Mouse (Mus musculus): ENCODE measurements around the gene Pom121l2.

Gene Pom121l2

GRCm38 (mm10) chr13:21993957-21994738 lies 13.2 kb downstream of the Pom121l2 start:
- no peak for DNase-seq (ENCODE audit: low spot score)

GRCm38 (mm10) chr13:21994896-21995295 lies 13.9 kb downstream of the Pom121l2 start:
- no peak for DNase-seq (ENCODE audit: low spot score)

DNA sequence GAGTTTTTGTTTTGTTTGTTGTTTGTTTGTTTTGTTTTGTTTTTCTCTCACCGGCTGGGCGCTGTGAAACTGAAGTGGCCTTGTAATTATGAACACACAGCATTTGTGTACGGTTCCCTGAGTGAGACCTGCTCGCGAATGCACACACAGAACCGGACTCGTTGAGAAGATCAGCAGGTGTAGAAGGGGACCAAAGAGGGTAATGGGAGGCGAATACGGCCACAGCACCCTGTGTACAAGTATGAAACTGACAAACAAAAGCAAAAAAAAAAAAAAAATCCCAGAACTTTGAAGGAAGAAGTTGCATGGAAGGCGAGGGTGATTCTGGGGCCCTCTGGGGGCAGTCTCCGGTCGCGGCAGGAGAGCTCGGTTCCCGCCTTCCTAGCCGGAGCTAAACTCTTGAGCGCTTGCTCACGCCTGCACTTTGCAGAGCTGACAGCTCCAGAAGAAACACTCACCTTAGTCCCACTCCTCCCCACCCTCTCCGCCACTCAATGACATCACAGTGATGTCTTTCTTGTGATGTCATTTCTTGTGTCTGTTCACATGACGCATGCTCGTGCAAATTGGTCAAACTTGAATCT lies 14.4 kb downstream of the Pom121l2 start:
- no peak for DNase-seq (ENCODE audit: low spot score)

- DNase-seq (ENCODE audit: low spot score): no peak
Measured at GRCm38 (mm10) chr13:21996101-21996839, 15.3 kb downstream of the Pom121l2 start.

DNA sequence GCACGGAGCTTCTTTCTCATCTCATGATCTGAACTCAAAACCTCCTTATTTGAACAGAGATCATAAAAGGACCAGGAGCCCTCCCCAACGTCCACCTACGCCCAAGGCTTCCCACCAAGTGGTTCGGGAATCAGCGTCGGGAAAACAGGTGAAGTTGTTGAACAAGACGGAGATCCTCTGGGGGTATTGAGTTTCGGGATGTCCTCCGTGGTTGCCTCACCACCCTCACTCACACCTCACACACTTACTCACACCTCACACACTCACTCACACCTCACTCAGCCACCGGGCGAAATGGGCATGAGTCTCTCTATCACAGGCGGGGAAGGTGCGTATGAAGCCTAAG lies 15.8 kb downstream of the Pom121l2 start:
- DNase-seq (ENCODE audit: low spot score): no peak

GRCm38 (mm10) chr13:21997201-21997820 lies 16.3 kb downstream of the Pom121l2 start:
- no peak for DNase-seq (ENCODE audit: low spot score)

DNA sequence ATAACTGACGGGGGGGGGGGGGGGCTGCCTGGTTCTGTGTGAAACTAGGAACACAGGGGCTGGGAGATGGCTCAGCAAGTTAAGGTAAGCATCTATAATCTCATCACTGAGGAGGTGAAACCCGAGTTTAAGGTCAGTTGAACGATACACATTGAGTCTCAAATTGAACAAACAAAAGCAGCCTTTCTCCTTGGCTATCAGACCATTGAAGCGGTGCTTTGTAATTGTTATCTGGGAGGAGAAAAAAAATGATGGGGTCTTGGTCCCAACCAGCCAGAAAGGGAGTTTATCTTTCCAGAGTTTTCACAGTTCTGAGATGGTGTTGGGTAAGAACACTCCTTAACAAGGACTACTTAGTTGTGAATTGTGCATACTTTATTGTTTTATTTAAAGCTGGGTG lies 16.8 kb downstream of the Pom121l2 start:
- no peak for DNase-seq (ENCODE audit: low spot score)

DNA sequence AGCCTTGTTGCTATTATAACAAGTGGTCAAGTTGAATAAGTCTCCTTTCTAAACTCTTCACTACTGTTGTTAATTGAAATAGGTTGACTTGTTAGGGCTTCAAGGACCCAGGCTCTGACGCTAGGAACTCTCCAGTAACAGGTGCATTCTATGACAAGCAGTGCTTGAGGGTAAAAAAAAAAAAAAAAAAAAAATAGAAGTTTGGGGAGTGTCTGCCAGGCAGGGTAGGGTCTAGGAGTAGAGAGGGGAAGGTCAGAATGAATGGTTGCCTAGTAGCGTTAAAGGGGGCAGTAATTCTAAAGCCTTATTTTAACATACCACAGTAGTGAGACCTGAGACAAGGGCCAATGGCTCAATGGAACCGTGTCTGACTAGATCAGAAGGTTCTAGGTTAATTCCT lies 17.4 kb downstream of the Pom121l2 start:
- no peak for DNase-seq (ENCODE audit: low spot score)

DNA sequence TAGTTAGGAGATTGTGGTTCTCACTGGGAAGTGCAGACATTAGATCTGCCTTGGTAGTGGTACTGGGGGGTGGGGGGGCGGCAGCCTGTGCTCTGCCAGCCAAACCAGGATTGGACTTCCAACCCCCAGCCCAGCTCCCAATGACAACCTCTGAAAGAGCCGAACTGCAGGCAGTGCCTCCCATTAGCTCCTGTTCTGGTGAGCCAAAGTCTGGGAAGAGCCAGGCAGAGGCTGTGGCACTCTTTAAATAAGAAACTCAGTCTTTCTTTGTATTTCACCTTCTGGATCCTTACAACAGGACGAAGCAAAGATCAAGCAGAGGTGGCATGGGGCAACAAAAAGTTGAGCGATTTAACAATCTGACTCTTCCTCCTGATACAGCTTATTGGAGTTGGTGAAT lies 18.2 kb downstream of the Pom121l2 start:
- DNase-seq (ENCODE audit: low spot score): no peak

DNA sequence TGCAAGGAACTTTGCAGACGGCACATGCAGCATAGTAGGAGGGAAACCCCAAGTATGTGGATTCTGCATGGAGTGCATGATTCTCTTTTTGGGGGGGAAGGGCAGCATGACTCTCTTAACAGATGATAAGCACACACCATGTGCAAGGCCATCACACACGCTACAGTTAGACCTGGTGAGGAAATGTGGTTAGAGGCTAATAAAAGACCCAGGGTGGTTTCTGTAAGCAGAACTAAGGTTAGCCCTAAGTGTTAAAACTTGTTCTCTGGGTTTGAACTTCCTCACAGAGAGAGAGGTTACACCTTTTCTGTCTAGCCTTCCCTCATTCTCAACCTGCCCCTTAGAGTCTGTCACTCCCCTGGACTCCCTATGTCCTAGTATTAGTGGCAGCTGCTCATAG lies 20.4 kb downstream of the Pom121l2 start:
- no peak for DNase-seq (ENCODE audit: low spot score)

- DNase-seq (ENCODE audit: low spot score): no peak
Measured at GRCm38 (mm10) chr13:22001823-22002222, 20.8 kb downstream of the Pom121l2 start.

DNA sequence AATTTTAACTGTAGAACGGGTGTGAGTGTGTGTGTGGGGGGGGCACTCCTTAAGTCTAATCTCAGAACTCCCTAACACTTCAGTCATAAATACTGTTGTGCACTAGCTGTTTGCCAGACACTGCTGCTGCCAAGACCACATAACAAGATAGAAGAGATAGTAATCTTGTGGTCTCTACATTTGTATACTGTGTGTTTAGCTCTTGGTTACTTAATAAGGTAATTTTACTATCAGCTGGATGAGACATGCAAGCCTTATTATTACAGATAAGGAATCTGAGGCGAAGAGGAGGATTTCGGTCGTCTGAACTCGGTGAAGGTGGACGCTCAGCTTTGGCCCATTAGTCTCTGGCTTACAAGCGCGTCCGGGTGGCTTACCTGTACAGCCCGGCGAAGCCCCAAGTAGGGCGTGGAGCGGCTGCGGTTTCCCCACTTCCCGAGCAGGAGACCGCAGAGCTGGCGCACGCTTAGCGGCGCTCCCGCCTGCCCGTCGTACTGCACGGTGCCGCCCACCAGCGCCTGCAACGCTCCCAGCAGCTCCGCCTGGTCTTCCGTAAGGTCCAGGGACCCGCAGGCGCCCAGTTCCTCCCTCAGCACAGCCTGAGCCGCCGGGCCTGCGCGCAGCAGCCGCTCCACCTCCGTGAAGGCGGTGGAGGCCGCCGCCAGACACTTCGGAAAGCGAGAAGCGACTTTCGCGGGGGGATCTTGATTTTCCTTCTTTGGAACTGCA lies 24.8 kb downstream of the Pom121l2 start:
- no peak for DNase-seq (ENCODE audit: low spot score)

DNA sequence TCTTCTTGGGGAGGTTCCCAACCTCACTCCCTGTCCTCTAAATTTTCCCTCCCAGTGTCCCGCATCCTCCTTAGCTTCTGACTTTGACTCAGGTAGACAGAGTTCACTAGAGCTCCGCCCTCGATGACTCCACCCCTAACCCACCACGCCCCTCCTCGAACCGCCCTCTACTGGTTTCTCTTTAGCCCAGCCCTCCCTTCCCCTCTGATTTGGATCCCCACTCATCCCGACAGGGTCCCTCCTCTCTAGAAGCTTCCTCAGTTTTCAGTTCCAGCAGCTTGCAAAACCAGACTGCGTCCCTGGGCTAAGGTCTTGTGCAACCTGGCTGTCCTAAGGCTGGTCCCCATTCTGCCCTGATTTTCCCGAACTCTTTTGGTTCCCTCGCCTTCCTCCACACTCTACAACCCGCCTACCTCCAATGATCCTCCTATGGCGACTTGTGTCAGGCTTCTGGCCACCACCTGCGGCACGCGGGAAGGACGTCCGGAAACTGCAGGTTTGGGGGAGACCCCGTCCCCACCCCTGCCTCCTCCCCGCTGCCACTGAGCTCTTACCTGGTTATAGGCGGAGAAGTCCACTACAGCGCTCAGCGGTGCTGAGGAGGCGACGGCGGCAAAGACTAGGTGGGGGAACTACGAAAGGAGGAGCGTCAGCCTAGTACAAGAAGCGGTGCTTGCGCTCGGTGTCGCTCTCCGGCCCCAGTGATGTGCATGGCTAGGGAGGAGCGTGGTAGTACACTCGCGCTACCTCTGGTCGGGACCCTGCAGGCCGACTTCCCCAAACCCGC lies 25.5 kb downstream of the Pom121l2 start:
- no peak for DNase-seq (ENCODE audit: low spot score)

GRCm38 (mm10) chr13:22007121-22007510 lies 26.1 kb downstream of the Pom121l2 start:
- no peak for DNase-seq (ENCODE audit: low spot score)

- DNase-seq (ENCODE audit: low spot score): no peak
Measured at GRCm38 (mm10) chr13:22007872-22008271, 26.9 kb downstream of the Pom121l2 start.

DNA sequence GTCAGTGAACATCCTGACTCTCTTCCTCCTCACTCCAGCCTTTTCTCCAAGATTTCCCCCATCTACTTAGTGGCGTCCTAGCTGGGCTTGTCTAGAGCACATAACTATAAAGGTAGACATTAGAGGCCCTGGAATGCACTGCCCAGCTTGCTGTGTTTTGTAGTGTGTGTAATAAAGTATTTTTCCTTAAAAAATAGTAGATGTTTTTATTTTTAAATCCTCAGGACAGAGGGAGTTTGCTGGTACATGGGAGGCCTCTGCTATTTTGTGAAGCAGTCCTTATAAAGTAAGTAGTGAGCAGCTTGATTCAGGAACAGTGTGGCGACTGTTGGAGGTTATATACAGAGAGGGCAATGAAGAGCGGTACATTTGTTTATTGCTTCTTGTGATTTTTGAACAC lies 27.7 kb downstream of the Pom121l2 start:
- DNase-seq (ENCODE audit: low spot score): no peak

DNA sequence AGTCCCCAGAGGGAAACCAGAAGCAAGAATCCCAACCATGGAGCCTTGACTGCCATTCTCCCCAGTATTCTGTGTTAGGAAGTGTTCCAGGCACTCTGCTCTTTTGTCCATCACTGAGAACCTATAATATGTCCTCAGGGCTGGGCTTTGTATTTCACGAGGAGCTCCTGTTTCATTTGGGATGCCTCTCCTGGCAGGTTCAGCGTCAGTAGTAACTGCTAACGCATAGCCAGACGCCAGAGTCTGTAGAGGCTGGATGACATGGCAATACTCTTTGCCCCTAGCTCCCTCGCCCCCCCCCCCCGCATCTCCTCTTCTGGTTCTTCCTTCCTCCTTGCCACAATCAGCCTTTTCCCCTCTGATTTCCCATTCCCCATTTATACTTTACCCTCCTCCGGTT lies 28.6 kb downstream of the Pom121l2 start, which contains the start of gene Prss16:
Gene Prss16, minus strand, starts transcription at position 101 of the 400 bp plus-strand sequence.
- no peak for DNase-seq (ENCODE audit: low spot score)

- no peak for DNase-seq (ENCODE audit: low spot score)
Measured at GRCm38 (mm10) chr13:22013716-22014115, 32.7 kb downstream of the Pom121l2 start.

GRCm38 (mm10) chr13:22014411-22014845 lies 33.4 kb downstream of the Pom121l2 start:
- DNase-seq (ENCODE audit: low spot score): no peak

GRCm38 (mm10) chr13:22015479-22016450 lies 34.8 kb downstream of the Pom121l2 start:
- no peak for DNase-seq (ENCODE audit: low spot score)

Measured in urinary bladder, postnatal 10 days (tissue).